Mouse (Mus musculus): Measurements from ENCODE around the gene C2cd4c. TPM values are rescaled to one million over a fixed set of nuclear protein-coding genes. Genes with fewer than 3 reads are reported as not detected.

Gene C2cd4c
- polyA plus RNA-seq, 1 experiment from 2014 or later = 0.19 TPM

DNA sequence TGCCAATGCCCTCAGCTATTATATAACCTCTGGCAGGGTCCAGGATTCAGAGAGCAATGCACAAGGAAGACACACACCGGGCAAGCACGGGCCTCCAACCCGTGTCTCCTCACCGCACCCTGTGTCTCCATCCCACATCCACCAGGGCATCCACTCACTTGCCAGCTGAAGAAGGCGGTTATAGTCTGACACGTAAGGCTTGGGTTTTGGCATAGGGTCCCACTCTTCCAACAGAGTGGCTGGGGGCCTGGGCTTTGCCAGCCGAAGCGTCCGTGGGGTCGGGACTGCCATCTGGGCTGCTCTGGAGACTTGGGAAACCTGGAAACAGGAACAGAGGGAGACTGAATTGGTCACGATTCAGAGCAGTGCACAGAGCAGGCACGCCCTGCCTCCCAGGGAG is 34.0 kb downstream of the C2cd4c start:
- ATAC-seq (replicated peaks; ENCODE audit: low FRiP score, low TSS enrichment, low read depth) = no peak
- Histone ChIP-seq H3K9me3 (ENCODE audit: control insufficient read depth, low read length) (no peaks in the 10 kb centered on the region), H3K36me3 (ENCODE audit: control insufficient read depth, insufficient read depth, low read length) (no peaks in the 10 kb centered on the region), H3K4me3 (ENCODE audit: low read depth, low read length) (no peak overlapping the region), H3K9ac (ENCODE audit: low read length) (no peak overlapping the region), H3K27me3 (replicated peaks; ENCODE audit: control insufficient read depth, insufficient read depth, low read length) (no peaks in the 10 kb centered on the region; the same call in 1 of the 2 replicates), H3K4me2 (ENCODE audit: low read length) (no peak overlapping the region), H3K27ac (ENCODE audit: low read depth) (no peak overlapping the region), H3K4me1 (replicated peaks; ENCODE audit: control insufficient read depth, insufficient read depth, low read length) (no peaks in the 10 kb centered on the region)
- WGBS = 76% methylated on average over 12 of the region's 12 CpGs
- no peak for DNase-seq (ENCODE audit: low spot score)

DNA sequence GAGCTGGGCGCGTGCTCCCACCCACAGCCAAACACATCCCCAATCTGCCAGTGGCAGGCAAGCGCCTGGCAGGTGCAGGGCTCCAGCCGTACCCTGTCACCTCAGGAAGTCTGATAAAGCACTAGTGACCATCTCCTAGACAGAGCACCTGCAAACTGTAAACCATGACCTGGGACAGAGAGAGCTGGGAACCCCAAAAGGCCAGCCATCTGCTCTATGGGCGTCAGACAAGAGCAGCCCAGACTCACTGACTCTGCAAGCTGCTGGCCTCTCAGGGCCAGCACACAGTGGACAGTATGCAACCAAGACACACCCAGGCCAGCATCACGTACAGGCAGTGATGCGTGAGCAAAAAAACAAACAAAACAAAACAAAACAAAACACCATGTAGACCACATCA is 34.9 kb downstream of the C2cd4c start:
- Histone ChIP-seq H3K9ac (ENCODE audit: low read length) (no peak overlapping the region), H3K36me3 (ENCODE audit: control insufficient read depth, insufficient read depth, low read length) (no peaks in the 10 kb centered on the region), H3K4me1 (replicated peaks; ENCODE audit: control insufficient read depth, insufficient read depth, low read length) (no peaks in the 10 kb centered on the region), H3K4me3 (ENCODE audit: low read depth, low read length) (no peak overlapping the region), H3K27ac (ENCODE audit: low read depth) (no peak overlapping the region), H3K27me3 (replicated peaks; ENCODE audit: control insufficient read depth, insufficient read depth, low read length) (no peaks in the 10 kb centered on the region; the same call in 1 of the 2 replicates), H3K9me3 (ENCODE audit: control insufficient read depth, low read length) (no peaks in the 10 kb centered on the region), H3K4me2 (ENCODE audit: low read length) (no peak overlapping the region)
- 68% methylated on average over 7 of the region's 7 CpGs for WGBS
- DNase-seq (ENCODE audit: low spot score) (no peak), ATAC-seq (replicated peaks; ENCODE audit: low FRiP score, low TSS enrichment, low read depth) (no peak)

DNA sequence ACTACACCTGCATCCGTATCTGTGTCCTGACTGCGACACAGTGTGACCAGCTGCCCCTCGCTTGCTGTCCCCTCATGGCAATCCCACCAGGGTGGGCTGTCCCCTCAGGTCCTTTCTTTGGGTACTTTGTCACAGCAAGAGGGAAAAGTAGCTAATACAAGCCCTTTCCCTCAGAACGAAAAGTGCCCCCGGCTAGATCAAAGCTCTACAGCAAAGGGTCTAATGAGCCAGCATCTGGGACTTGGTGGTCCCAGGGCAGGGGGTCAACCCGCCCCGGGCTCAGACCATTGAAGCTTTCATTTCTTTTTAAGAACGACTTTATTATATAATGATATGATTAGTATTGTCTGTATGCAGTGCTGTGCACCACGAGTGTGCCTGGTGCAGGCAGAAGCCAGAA is 35.5 kb downstream of the C2cd4c start:
- no peak for DNase-seq (ENCODE audit: low spot score)
- WGBS = 66% methylated on average over 9 of the region's 9 CpGs

DNA sequence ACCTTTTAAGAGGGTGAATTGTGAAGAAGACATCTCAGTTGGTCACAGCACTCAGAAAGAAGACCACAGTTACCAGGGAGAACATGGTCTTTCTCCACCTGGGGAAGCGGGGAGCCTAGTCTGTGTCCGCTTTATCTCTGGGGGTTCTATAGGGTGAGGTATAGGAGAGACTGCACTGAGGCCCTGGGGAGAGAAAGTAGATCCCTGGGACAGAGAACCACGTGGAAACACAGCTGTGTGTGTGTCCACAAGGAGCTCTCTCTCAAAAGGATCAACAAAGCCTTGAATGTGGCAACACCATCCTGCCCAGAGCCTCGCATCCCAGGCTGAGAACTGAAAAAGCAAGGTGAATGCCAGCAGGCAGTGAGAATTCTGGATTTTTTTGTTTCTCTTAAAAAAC is 36.4 kb downstream of the C2cd4c start:
- Histone ChIP-seq H3K9ac (ENCODE audit: low read length) (no peak overlapping the region), H3K4me3 (ENCODE audit: low read depth, low read length) (no peak overlapping the region), H3K4me2 (ENCODE audit: low read length) (no peak overlapping the region), H3K4me1 (replicated peaks; ENCODE audit: control insufficient read depth, insufficient read depth, low read length) (no peaks in the 10 kb centered on the region), H3K9me3 (ENCODE audit: control insufficient read depth, low read length) (no peaks in the 10 kb centered on the region), H3K27me3 (replicated peaks; ENCODE audit: control insufficient read depth, insufficient read depth, low read length) (no peaks in the 10 kb centered on the region; the same call in 1 of the 2 replicates), H3K36me3 (ENCODE audit: control insufficient read depth, insufficient read depth, low read length) (no peaks in the 10 kb centered on the region), H3K27ac (ENCODE audit: low read depth) (no peak overlapping the region)
- ATAC-seq (replicated peaks; ENCODE audit: low FRiP score, low TSS enrichment, low read depth) (no peak), DNase-seq (ENCODE audit: low spot score) (no peak)
- WGBS = 78% methylated on average over 4 of the region's 4 CpGs

More for the DNA sequence above, 35.5 kb downstream of the C2cd4c start:
- Histone ChIP-seq H3K4me2 (ENCODE audit: low read length) (no peak overlapping the region), H3K4me3 (ENCODE audit: low read depth, low read length) (no peak overlapping the region), H3K27ac (ENCODE audit: low read depth) (no peak overlapping the region), H3K36me3 (ENCODE audit: control insufficient read depth, insufficient read depth, low read length) (no peaks in the 10 kb centered on the region), H3K27me3 (replicated peaks; ENCODE audit: control insufficient read depth, insufficient read depth, low read length) (no peaks in the 10 kb centered on the region; the same call in 1 of the 2 replicates), H3K4me1 (replicated peaks; ENCODE audit: control insufficient read depth, insufficient read depth, low read length) (no peaks in the 10 kb centered on the region), H3K9me3 (ENCODE audit: control insufficient read depth, low read length) (no peaks in the 10 kb centered on the region), H3K9ac (ENCODE audit: low read length) (no peak overlapping the region)
- no peak for ATAC-seq (replicated peaks; ENCODE audit: low FRiP score, low TSS enrichment, low read depth)

GRCm38 (mm10) chr10:79575754-79576153 is 38.1 kb downstream of the C2cd4c start:
- H3K36me3 ChIP-seq (ENCODE audit: control insufficient read depth, insufficient read depth, low read length) = no peaks in the 10 kb centered on the region
- H3K27me3 ChIP-seq (replicated peaks; ENCODE audit: control insufficient read depth, insufficient read depth, low read length) = no peaks in the 10 kb centered on the region; the same call in 1 of the 2 replicates
- DNase-seq (ENCODE audit: low spot score) = no peak
- H3K4me2 ChIP-seq (ENCODE audit: low read length) = no peak overlapping the region
- no peak overlapping the region for H3K4me3 ChIP-seq (ENCODE audit: low read depth, low read length)
- no peak for ATAC-seq (replicated peaks; ENCODE audit: low FRiP score, low TSS enrichment, low read depth)
- 74% methylated on average over 6 of the region's 6 CpGs for WGBS
- no peak overlapping the region for H3K9ac ChIP-seq (ENCODE audit: low read length)
- H3K27ac ChIP-seq (ENCODE audit: low read depth) = no peak overlapping the region
- no peaks in the 10 kb centered on the region for H3K9me3 ChIP-seq (ENCODE audit: control insufficient read depth, low read length)
- H3K4me1 ChIP-seq (replicated peaks; ENCODE audit: control insufficient read depth, insufficient read depth, low read length) = no peaks in the 10 kb centered on the region

- ATAC-seq (replicated peaks; ENCODE audit: low FRiP score, low TSS enrichment, low read depth) = no peak
- WGBS = 87% methylated on average over 6 of the region's 6 CpGs
Observed at GRCm38 (mm10) chr10:79574796-79575195, 39.0 kb downstream of the C2cd4c start.

DNA sequence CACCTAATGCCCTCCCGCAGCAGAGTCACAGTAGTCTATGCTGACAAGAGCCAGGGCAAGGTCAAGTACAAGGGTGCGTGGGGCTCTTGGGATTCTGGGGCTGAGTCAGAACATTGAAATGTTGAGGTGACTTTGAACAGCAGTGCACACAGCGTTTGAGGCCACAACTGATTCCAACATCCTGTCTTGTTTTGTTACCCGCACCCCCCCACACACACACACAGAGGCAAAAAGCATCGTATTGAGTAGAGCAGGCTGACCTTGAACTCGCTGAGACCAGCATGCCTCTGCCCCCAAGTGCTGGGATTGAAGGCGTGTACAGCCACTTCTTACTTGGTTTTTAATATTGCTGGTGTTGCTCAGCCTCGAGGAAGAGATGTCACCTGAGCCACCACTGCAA is 39.5 kb downstream of the C2cd4c start:
- DNase-seq (ENCODE audit: low spot score) (peak; percentile 31), ATAC-seq (replicated peaks; ENCODE audit: low FRiP score, low TSS enrichment, low read depth) (no peak)
- Histone ChIP-seq H3K4me3 (ENCODE audit: low read depth, low read length) (no peak overlapping the region), H3K27me3 (replicated peaks; ENCODE audit: control insufficient read depth, insufficient read depth, low read length) (no peaks in the 10 kb centered on the region), H3K4me2 (ENCODE audit: low read length) (no peak overlapping the region), H3K36me3 (ENCODE audit: control insufficient read depth, insufficient read depth, low read length) (no peaks in the 10 kb centered on the region), H3K27ac (ENCODE audit: low read depth) (no peak overlapping the region), H3K9me3 (ENCODE audit: control insufficient read depth, low read length) (no peaks in the 10 kb centered on the region), H3K4me1 (replicated peaks; ENCODE audit: control insufficient read depth, insufficient read depth, low read length) (no peaks in the 10 kb centered on the region), H3K9ac (ENCODE audit: low read length) (no peak overlapping the region)
- 76% methylated on average over 8 of the region's 8 CpGs for WGBS

More at GRCm38 (mm10) chr10:79574796-79575195, 39.0 kb downstream of the C2cd4c start:
- Histone ChIP-seq H3K9me3 (ENCODE audit: control insufficient read depth, low read length) (no peaks in the 10 kb centered on the region), H3K36me3 (ENCODE audit: control insufficient read depth, insufficient read depth, low read length) (no peaks in the 10 kb centered on the region), H3K4me2 (ENCODE audit: low read length) (no peak overlapping the region), H3K9ac (ENCODE audit: low read length) (no peak overlapping the region), H3K4me3 (ENCODE audit: low read depth, low read length) (no peak overlapping the region), H3K27me3 (replicated peaks; ENCODE audit: control insufficient read depth, insufficient read depth, low read length) (no peaks in the 10 kb centered on the region; the same call in 1 of the 2 replicates), H3K4me1 (replicated peaks; ENCODE audit: control insufficient read depth, insufficient read depth, low read length) (no peaks in the 10 kb centered on the region), H3K27ac (ENCODE audit: low read depth) (no peak overlapping the region)
- peak; percentile 41 for DNase-seq (ENCODE audit: low spot score)

GRCm38 (mm10) chr10:79573611-79574010 is 40.2 kb downstream of the C2cd4c start:
- H3K27ac ChIP-seq (ENCODE audit: low read depth) = no peak overlapping the region
- H3K36me3 ChIP-seq (ENCODE audit: control insufficient read depth, insufficient read depth, low read length) = no peaks in the 10 kb centered on the region
- H3K9ac ChIP-seq (ENCODE audit: low read length) = no peak overlapping the region
- H3K9me3 ChIP-seq (ENCODE audit: control insufficient read depth, low read length) = no peaks in the 10 kb centered on the region
- no peaks in the 10 kb centered on the region for H3K27me3 ChIP-seq (replicated peaks; ENCODE audit: control insufficient read depth, insufficient read depth, low read length)
- H3K4me1 ChIP-seq (replicated peaks; ENCODE audit: control insufficient read depth, insufficient read depth, low read length) = no peaks in the 10 kb centered on the region
- DNase-seq (ENCODE audit: low spot score) = no peak
- 88% methylated on average over 6 of the region's 6 CpGs for WGBS
- no peak overlapping the region for H3K4me2 ChIP-seq (ENCODE audit: low read length)
- no peak for ATAC-seq (replicated peaks; ENCODE audit: low FRiP score, low TSS enrichment, low read depth)
- H3K4me3 ChIP-seq (ENCODE audit: low read depth, low read length) = no peak overlapping the region

- H3K4me2 ChIP-seq (ENCODE audit: low read length) = no peak overlapping the region
- H3K36me3 ChIP-seq (ENCODE audit: control insufficient read depth, insufficient read depth, low read length) = no peaks in the 10 kb centered on the region
- no peak for ATAC-seq (replicated peaks; ENCODE audit: low FRiP score, low TSS enrichment, low read depth)
- H3K4me1 ChIP-seq (replicated peaks; ENCODE audit: control insufficient read depth, insufficient read depth, low read length) = no peaks in the 10 kb centered on the region
- no peaks in the 10 kb centered on the region for H3K9me3 ChIP-seq (ENCODE audit: control insufficient read depth, low read length)
- no peak overlapping the region for H3K9ac ChIP-seq (ENCODE audit: low read length)
- peak; percentile 28 for DNase-seq (ENCODE audit: low spot score)
- no peak overlapping the region for H3K4me3 ChIP-seq (ENCODE audit: low read depth, low read length)
- no peak overlapping the region for H3K27ac ChIP-seq (ENCODE audit: low read depth)
- H3K27me3 ChIP-seq (replicated peaks; ENCODE audit: control insufficient read depth, insufficient read depth, low read length) = no peaks in the 10 kb centered on the region
- 92% methylated on average over 2 of the region's 2 CpGs for whole genome bisulfite sequencing
Observed at GRCm38 (mm10) chr10:79571314-79571713, 42.5 kb downstream of the C2cd4c start.
